Mouse (Mus musculus): ENCODE results near the gene Olfr263.

Gene Olfr263

GRCm38 (mm10) chr13:21170431-21171155 is 41.2 kb downstream of the Olfr263 start:
- DNase-seq = peak; percentile 56

GRCm38 (mm10) chr13:21171156-21171530 is 41.7 kb downstream of the Olfr263 start:
- DNase-seq = peak; percentile 43

- DNase-seq = peak; percentile 49
Observed at GRCm38 (mm10) chr13:21171600-21172150, 42.2 kb downstream of the Olfr263 start.

- DNase-seq = peak; percentile 86
Observed at GRCm38 (mm10) chr13:21172241-21173027, 43.0 kb downstream of the Olfr263 start.

- peak; percentile 67 for DNase-seq
Observed at GRCm38 (mm10) chr13:21173072-21173471, 43.6 kb downstream of the Olfr263 start.

GRCm38 (mm10) chr13:21176733-21177132 is 47.3 kb downstream of the Olfr263 start:
- no peak for DNase-seq

- DNase-seq = no peak
Observed at GRCm38 (mm10) chr13:21177657-21178056, 48.2 kb downstream of the Olfr263 start.

GRCm38 (mm10) chr13:21178364-21178763 is 48.9 kb downstream of the Olfr263 start:
- no peak for DNase-seq

- no peak for DNase-seq
Observed at GRCm38 (mm10) chr13:21179367-21179723, 49.9 kb downstream of the Olfr263 start, which contains the start of gene Trim27. TSS of gene Trim27 (plus strand) at chr13:21179445.

- peak; percentile 89 for DNase-seq
Observed at GRCm38 (mm10) chr13:21179724-21180550, 50.5 kb downstream of the Olfr263 start.

GRCm38 (mm10) chr13:21180551-21181530 is 51.4 kb downstream of the Olfr263 start:
- DNase-seq = peak; percentile 62

GRCm38 (mm10) chr13:21181996-21182395 is 52.6 kb downstream of the Olfr263 start:
- no peak for DNase-seq

GRCm38 (mm10) chr13:21183066-21183465 is 53.6 kb downstream of the Olfr263 start:
- DNase-seq = no peak

GRCm38 (mm10) chr13:21183661-21184060 is 54.2 kb downstream of the Olfr263 start:
- DNase-seq = no peak

GRCm38 (mm10) chr13:21185521-21185920 is 56.1 kb downstream of the Olfr263 start:
- DNase-seq = no peak

Data from cerebellum, adult 9-10 months (tissue).